Mouse (Mus musculus) heart, adult 2 months (tissue): ENCODE results near the gene Mxd4.

ENCODE experiments used
- CTCF ChIP-seq: fragments of 200-600 bp; IDR thresholded peaks from 2 replicates; pipeline ENCODE4 v1.8.1; 2022; ENCODE audit warnings: antibody characterized with exemption, mild to moderate bottlenecking, moderate library complexity
- POLR2A ChIP-seq: fragments of 200-500 bp; IDR thresholded peaks from 2 replicates; pipeline ENCODE4 v1.6.1; 2011; ENCODE audit warnings: mild to moderate bottlenecking, low read depth, low read length, control low read depth; ENCODE audit not compliant: insufficient read depth

DNA sequence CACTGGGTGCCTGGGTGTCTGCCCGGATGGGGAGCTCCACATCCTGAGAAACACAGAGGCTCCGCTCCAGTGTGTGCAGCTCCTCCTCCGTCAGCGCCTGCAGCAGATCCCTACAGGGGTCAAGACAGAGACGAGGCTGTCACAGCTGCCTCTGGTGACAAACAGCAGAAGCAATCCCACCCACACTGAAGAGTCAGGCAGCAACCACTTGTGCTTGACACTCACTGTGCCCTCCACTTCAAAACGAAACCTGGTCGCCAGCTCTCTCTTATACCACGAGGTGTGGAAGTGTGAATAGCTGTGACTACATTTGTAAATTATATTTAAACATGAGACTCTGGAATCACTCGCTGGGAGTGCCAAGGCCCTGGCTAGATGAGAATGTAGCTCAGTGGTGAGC, 30.2 kb upstream of the Mxd4 start:
- TF ChIP-seq CTCF (no peak), POLR2A (no peak)
